Mouse (Mus musculus) frontal cortex, postnatal 14 days (tissue): Measurements from ENCODE around the gene Supt16.
A peak's percentile ranks its signal among the peaks of the same experiment; 100 is the strongest.

ENCODE experiments used
- DNase-seq, 2 experiments: peaks; one replicate each; pipeline ENCODE4 v3.0.0; 2022; ENCODE audit warnings: low spot score in 2 of 2

Supt16 gene

DNA sequence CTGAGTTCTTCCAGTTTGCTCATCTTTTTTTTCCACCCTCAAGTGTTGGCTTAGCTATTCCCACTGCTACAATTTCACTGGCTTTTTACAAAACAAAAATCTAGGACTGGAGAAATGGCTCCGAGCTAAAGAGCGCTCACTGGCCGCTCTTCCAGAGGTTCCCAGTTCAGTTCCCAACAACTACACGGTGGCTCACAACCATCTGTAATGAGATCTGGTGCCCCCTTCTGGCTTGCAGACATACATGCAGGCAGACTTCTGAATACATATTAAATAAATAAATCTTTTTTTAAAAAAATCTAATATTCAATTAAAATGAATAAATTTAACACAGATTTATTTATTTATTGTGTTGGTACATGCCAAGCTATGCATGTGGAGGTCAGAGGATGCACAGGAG, 50.7 kb downstream of the Supt16 start:
- DNase-seq, result no peak

DNA sequence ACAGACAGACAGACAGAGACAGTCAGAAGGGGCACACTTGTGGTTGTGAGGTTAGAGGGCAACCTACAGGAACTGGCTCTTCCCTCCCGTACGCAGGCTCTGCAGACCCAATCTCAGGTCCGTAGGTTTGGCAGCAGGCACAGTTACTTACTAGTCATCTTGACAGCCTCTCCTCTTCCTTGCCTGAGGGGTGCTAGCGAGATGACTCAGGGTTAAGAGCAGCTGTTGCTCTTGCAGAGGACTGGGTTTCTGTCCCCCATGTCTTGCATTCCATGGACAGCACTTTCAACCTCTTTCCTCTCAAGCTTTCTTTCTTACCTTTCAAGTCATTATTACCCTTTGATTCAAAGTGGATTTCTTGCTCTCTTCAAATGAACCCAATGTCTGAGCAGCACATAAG, 53.1 kb downstream of the Supt16 start:
- DNase-seq, result no peak

DNA sequence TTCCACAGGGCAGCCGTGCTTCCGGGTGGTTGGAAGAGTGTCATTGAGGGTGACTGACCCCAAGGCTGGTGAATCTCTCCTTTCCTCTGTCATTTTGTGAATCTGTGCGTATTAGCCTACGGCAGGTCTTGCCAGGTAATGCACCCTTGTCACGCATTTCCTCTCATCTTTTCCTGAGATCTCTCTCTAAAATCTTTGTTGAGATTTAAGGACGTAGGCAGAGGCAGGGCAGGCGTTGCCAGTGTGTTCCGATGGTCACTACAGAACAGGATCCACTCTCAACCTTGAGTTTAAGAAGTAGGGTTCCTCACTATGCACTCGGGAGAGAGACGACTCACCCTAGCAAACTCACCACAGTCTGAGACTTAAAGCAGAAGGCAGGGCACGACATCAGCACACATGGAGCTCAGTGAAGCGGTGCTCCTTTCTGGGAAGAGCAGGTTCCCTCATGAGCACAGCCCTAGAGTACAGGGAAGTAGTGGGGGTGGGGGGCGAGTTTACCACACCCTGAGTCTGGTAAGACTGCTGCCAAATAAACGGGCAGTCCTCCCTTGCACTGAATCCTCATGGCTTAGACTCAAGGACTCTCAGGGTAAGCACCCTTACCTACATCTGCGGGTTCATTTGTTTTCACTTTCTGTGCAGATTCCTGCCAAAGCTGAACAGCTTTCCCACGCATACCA, 55.6 kb downstream of the Supt16 start:
- no peak for DNase-seq

DNA sequence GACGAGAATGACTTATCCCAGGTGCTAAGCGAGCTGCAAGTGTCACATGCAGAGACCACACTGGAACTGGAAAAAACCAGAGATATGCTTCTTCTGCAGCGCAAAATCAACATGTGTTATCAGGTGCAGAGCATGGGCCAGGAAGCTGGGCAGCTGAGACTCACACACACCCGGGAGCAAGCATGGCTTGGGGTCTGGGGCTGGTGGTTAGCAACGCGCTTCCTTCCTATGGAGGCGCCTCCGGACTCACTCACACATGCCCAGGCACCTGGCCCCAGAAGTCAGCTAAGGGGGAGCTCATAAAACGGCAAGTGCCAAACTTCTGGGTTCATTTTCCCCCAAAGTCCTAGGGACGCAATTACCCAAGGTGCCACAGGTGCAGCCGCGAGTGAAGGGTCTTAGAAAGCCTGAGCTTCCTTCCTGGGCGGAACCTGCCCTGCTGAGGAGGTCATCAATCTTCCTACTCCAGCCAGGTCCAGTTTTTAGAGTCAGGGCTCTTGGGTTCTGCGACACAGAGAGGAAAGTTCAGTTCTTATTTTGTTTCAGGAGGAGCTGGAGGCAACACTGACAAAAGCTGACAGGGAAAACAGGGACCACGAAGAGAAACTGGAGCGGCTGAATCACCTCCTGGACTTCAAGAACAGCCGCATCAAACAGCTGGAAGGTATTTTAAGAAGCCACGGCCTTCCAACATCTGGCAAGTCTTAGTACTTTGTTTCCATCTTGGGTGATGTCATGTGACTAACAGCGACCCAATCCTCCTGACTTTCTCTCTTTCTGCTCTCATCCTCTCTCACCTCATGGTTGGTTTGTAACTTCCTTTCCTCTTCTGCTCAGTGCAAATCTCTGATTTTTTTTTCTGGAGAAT, 56.4 kb downstream of the Supt16 start:
- DNase-seq, result no peak

DNA sequence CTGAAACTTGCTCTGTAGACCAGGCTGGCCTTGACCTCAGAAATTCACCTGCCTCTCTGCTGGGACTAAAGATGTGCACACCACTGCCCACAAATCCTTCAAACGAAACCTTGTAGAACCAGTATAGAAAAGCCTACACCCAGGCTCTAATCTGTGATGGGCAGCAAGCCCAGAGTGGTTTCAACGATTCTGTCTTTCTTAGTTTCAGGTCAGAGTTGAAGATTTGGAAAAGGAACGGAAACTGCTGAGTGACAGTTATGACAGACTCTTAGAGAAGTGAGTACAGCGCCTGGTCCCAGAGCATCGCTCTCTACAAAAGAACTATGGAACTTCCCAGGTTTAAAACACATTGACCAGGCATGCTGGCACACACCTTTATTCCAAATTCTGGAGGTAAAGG, 63.6 kb downstream of the Supt16 start:
- no peak for DNase-seq

DNA sequence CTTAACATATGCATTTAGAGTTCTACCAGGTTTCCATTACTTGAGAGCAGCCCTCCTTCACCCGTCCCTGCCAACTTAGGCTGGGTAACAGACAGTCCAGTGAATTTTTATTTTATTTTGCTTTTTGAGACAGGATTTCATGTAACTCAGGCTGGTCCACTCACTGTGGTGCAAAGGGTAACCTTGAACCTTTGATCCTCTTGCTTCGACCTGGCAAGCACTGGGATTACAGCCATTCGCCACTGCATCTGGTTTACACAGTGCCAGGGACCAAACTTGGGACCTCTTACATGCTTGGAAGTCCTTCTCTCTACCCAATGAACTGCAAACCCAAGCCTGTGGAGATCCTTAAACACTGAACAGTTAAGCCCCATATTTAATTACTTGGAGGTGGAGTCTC, 72.6 kb downstream of the Supt16 start:
- no peak for DNase-seq

DNA sequence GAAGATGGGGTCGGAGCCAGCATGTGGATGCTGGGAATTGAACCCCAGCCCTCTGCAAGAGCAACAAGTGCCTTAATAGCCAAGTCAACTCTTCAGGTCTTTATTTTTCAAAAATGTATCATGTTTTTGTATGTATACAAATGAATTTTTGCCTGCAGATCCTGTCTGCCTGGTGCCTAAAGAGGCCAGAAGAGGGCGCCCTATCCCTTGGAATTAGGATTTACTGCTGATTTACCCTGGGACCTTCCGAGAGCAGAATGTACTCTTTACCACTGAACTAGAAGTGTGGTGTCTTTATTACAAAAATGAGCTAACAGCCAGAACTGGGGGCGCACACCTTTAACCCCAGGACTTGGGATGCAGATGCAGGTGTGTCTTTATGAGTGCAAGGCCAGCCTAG, 73.3 kb downstream of the Supt16 start:
- DNase-seq, result peak; percentile 19 to 70

DNA sequence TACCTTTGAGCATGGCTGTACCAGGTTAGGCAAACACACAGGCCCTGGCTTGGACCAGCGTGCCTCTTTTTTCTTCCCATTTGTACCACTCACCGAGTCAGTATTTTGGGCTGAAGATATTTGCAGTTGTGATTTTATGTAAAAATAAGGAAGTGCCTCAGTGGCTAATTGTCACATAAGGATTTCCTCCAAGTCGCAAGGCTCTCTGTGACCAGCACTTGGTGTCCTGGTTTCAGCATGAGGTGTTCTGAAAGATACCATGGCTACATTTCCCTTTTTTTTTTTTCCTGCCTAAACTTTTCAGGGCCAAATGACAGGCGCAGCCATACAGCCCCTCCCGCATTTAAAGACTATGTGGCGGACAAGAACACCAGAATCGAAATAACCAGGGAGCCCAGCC, 77.0 kb downstream of the Supt16 start:
- no peak for DNase-seq

DNA sequence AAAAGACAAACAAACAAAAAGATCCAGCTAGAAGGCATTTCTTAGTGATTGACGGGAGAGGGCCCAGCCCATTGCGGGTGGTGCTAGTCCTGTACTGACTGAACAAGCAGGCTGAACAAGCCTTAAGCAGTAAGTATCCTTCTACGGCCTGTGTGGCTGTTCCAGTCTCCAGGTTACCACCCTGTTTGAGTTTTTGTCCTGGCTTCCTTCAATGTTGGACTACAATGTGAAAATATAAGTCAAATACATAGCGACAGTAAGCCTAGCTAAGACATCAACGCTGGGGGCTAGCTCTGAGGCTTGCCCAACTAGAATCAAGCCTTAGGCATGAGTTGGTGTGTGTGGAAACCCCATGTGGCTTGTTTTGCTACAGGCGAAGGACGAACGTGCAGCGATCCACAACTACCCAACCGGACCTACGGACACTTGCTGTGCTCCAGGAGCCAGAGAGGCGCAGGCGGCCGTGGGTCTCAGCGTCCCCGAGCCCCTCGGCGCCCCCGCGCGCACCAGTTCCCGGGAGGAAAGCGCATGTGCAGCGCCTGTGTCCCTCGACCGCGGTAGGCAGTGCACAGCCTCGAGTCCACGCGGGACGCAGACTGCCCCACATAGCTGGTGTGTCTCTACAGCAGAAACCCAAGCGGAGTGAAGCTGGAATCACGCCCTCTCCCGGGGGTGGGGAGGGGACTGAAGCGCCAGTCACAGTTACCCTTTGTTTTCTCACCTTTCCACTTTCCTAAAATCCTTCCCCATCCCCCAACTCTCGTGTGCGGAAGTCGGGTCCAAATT, 78.2 kb downstream of the Supt16 start:
- peak in 1 of 2 experiments; percentile 21 for DNase-seq

DNA sequence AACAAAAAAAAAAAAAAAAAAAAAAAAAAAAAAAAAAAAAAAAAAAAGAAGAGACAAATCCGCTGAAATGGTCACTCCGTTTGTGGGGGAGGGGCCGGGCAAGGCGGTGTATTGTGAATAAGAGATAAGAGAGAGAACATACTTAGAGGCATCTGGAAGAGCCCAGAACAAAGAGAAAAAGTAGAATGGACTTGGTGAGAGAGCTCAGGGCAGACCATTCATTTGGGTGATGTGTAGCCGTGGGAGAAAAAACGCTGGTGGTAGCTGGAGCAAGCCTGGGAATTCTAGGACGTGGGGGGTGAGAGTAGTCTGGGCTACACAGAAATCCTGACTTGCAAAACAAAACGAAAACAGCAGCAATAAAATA, 78.8 kb downstream of the Supt16 start:
- DNase-seq, result no peak

DNA sequence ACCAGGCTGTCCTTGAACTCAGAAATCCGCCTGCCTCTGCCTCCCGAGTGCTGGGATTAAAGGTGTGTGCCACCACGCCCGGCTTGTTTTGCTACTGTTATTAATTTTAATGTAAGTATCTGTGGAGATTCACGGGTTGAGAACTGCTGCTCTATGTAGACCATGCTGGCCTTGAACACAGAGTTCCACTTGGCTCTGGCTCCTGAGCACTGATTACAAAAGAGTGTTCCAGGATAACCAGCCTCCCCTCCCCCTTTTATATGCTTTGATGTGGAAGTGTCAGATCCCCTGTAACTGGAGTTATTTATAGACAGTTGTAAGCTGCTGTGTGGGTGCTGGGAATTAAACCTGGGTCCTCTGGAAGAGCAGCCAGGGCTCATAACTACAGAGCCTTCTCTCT, 80.0 kb downstream of the Supt16 start:
- DNase-seq, result no peak

DNA sequence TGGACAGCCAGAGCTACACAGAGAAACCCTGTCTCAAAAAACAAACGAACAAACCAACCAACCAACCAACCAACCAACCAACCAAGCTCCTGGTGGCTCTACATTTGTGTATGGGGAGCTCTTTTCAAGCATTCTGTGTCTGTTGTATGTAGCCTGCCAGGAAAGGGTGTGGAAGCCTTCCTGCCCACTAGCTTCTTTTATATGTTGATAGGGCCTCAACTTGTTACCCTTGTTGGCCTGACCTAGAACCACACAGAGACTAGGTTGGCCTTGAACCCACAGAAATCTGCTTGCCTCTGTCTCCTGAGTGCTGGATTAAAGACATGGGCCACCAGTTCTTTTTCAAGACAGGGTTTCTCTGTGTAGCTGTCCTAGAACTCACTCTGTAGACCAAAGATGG, 83.1 kb downstream of the Supt16 start:
- DNase-seq, result no peak
